Mouse (Mus musculus) retina, embryonic 14.5 days (tissue): ENCODE measurements around the gene Galnt15.
"Not testable (repeated sequence)": the region's sequence is repeated elsewhere in the genome, so short reads cannot be mapped to it uniquely, and the experiment has no call there.

Source experiments
- DNase-seq: peaks from one replicate; pipeline ENCODE4 v3.0.0-alpha.2; 2015; ENCODE audit warnings: low spot score

Galnt15 gene

GRCm38 (mm10) chr14:32087584-32088248 is 58.9 kb downstream of the Galnt15 start:
- DNase-seq, result not testable (repeated sequence)

- DNase-seq, result no peak
Observed at GRCm38 (mm10) chr14:32091124-32091523, 62.3 kb downstream of the Galnt15 start.

- DNase-seq, result no peak
Observed at GRCm38 (mm10) chr14:32091704-32092103, 62.9 kb downstream of the Galnt15 start.

GRCm38 (mm10) chr14:32093018-32093417 is 64.2 kb downstream of the Galnt15 start:
- no peak for DNase-seq

GRCm38 (mm10) chr14:32093500-32094117 is 64.8 kb downstream of the Galnt15 start:
- no peak for DNase-seq

- no peak for DNase-seq
Observed at GRCm38 (mm10) chr14:32095646-32096045, 66.9 kb downstream of the Galnt15 start.

- DNase-seq, result no peak
Observed at GRCm38 (mm10) chr14:32096740-32097139, 68.0 kb downstream of the Galnt15 start.

- no peak for DNase-seq
Observed at GRCm38 (mm10) chr14:32097691-32098090, 68.9 kb downstream of the Galnt15 start.

GRCm38 (mm10) chr14:32098951-32099350 is 70.2 kb downstream of the Galnt15 start:
- no peak for DNase-seq

GRCm38 (mm10) chr14:32103556-32103955 is 74.8 kb downstream of the Galnt15 start:
- no peak for DNase-seq

GRCm38 (mm10) chr14:32105663-32106062 is 76.9 kb downstream of the Galnt15 start:
- no peak for DNase-seq

GRCm38 (mm10) chr14:32106911-32107310 is 78.1 kb downstream of the Galnt15 start:
- no peak for DNase-seq
